Mouse (Mus musculus) hindbrain, embryonic 13.5 days (tissue): ENCODE data around the gene Rbm48. TPM values are rescaled to one million over a fixed set of nuclear protein-coding genes. Genes with fewer than 3 reads are reported as not detected.
A peak's percentile ranks its signal among the peaks of the same experiment; 100 is the strongest.

Experiments used
- ATAC-seq: fragments of 200-750 bp; cut with Nextera tagmentation; 2 replicates; pipeline ENCODE4 v1.8.0; 2017; ENCODE audit warnings: moderate TSS enrichment; ENCODE audit not compliant: low FRiP score
- H3K27ac ChIP-seq: fragments of 300-500 bp; sonication (generic); 2 replicates; pipeline ENCODE4 v1.5.1; 2015; ENCODE audit warnings: inconsistent platforms, mild to moderate bottlenecking, moderate library complexity
- H3K27me3 ChIP-seq: fragments of 300-500 bp; sonication (generic); 2 replicates; pipeline ENCODE4 v1.6.1; 2015; ENCODE audit warnings: mild to moderate bottlenecking, inconsistent platforms
- H3K36me3 ChIP-seq: fragments of 300-500 bp; sonication (generic); 2 replicates; pipeline ENCODE4 v1.6.1; 2015; ENCODE audit warnings: mild to moderate bottlenecking, inconsistent platforms
- H3K4me1 ChIP-seq: fragments of 300-500 bp; sonication (generic); replicated peaks from 2 replicates; pipeline ENCODE4 v1.6.1; 2015; ENCODE audit warnings: inconsistent platforms
- H3K4me2 ChIP-seq: fragments of 300-500 bp; sonication (generic); 2 replicates; pipeline ENCODE4 v1.6.1; 2015; ENCODE audit warnings: inconsistent platforms, mild to moderate bottlenecking, moderate library complexity
- H3K4me3 ChIP-seq: fragments of 300-500 bp; sonication (generic); 2 replicates; pipeline ENCODE4 v1.5.1; 2015; ENCODE audit warnings: mild to moderate bottlenecking, inconsistent platforms
- H3K9ac ChIP-seq: fragments of 300-500 bp; sonication (generic); 2 replicates; pipeline ENCODE4 v1.6.1; 2015; ENCODE audit warnings: mild to moderate bottlenecking, inconsistent platforms
- H3K9me3 ChIP-seq: fragments of 300-500 bp; sonication (generic); 2 replicates; pipeline ENCODE4 v1.6.1; 2016; ENCODE audit warnings: inconsistent platforms
- WGBS: fragments of 180-500 bp; shearing (Covaris S2); methylation state at CpG from one replicate; pipeline ENCODE4 v1.1.7; 2015; 5-methylcytosine and 5-hydroxymethylcytosine counted together
- polyA plus RNA-seq: library from polyadenylated mRNA; unstranded; fragments of >200 nt; fragmentation: Nextera tagmentation; extraction: Ambion mirVana; gene quantifications from 2 replicates; pipeline ENCODE4 v1.2.1, GENCODE M21; 2015

The Rbm48 gene
- polyA plus RNA-seq, 1 experiment from 2014 or later, result 14.9 TPM

DNA sequence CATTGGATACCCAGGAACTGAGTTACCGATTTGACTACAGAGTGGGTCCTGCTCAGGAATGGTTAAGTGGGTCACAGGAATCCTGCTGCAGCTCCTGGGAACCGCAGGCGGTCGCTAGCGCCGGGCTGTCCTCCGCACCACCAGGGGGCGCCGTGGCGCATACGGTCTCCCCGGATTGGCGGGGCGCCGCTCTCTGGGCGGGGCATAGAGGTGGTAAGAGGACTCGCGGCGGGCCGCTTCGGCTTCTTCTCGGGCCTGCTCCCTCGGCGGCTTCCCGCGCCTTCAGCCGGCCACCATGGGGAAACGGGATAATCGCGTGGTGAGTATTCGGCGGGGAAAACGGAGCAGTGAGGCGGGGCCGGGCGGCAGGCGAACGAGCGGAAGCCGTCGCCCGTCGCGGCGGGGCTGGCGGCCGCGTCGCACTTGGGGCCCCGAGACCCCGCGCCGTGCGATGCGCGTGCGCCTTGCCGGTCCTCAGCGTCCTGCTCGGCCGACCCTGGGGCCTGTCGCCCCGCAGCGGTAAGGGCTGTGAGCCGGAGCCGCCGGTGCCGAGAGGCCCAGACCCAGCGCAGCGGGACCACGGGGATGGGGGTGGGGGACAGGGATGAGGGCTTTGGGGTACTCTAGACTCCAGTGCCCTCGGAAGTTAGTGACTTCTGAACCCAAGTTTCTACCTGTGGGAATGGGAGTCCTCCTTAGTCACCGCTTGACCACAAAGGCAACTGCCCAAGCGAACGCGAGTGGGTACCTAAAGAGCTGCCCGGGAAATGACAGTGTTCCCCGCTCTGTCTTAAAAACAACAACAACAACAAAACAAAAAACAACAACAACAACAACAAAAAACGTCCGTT, 52.5 kb downstream of the Rbm48 start, which contains the start of gene Fam133b:
Fam133b (plus strand) TSS at position 205 of the 851 bp plus-strand sequence.
- peak; percentile 96 for ATAC-seq
- peaks cover 7% of the 10 kb centered on the region for H3K36me3 ChIP-seq
- peak within 1 kb of the TSS; percentile 91 for H3K4me3 ChIP-seq
- under 1% methylated on average over 55 of the region's 80 CpGs for WGBS
- no peaks in the 10 kb centered on the region for H3K9me3 ChIP-seq
- H3K4me1 ChIP-seq, result peaks cover 22% of the 10 kb centered on the region
- H3K4me2 ChIP-seq, result peak within 1 kb of the TSS; percentile 67
- H3K27me3 ChIP-seq, result no peaks in the 10 kb centered on the region
- peak within 1 kb of the TSS; percentile 93 for H3K27ac ChIP-seq
- H3K9ac ChIP-seq, result peak within 1 kb of the TSS; percentile 90

DNA sequence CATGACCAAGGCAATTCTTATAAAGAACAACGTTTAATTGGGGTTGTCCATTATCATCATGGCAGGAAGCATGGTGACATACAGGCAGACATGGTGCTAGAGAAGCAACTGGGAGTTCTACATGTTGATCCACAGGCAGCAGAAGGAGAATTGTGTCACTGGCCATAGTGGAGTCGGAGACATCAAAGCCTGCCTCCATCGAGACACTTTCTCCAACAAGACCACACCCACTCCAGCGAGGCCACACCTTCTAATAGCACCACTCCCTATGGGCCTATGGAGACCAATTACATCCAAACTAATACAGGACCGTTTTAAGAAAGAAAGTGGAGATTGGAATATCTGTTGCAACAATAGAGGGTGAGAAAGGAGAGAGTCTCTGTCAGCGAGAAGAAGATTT, 54.5 kb downstream of the Rbm48 start:
- Histone ChIP-seq H3K4me3 (no peak overlapping the region), H3K27ac (no peak overlapping the region), H3K9me3 (no peaks in the 10 kb centered on the region), H3K9ac (no peak overlapping the region), H3K36me3 (peaks cover 2% of the 10 kb centered on the region), H3K4me2 (no peak overlapping the region), H3K27me3 (no peaks in the 10 kb centered on the region), H3K4me1 (peaks cover 22% of the 10 kb centered on the region)
- WGBS, result 85% methylated on average over 6 of the region's 6 CpGs
- ATAC-seq, result no peak

DNA sequence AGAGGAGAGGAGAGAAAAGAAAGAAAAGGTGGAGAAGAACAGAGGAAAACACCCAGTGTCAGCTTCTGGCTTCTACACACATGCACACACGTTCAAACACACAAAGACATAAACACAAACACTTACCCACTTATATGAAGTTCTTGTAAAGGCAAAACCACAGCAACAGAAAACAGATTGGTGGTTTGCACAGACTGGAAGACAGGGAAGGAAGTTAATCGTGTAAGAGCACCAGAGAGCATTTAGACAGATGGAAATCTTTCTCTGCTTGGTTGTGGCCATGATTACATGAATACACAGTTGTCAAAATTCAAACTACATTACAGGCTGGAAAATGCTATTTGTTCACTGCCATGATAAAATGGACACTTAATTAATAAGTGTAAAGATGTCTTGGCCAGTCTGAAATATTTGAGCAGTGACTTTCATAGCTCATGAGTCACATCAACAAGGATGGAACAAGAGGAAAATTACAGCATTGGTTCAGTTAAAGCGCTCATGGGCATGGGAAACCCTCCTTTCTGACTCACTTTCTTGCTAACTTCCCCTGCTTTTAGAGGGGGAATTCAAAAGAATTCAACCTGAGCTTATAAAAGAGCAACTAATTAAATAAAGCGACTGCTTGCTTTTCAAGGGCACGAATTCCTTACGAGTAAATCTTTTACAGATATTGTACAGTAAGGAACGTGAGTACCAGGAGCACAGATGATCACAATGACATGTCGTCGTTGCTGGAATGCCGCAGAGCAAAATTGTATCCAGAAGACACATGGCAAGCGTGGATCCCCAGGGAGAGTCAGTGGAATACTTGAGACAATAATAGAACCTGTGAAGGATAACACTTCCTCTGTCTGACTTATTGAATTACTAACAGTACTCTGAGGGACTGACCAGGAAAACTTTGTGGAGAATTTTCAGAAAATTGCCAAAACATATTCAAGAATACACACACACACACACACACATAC, 57.6 kb downstream of the Rbm48 start:
- Histone ChIP-seq H3K36me3 (no peaks in the 10 kb centered on the region), H3K4me3 (no peak overlapping the region), H3K4me2 (no peak overlapping the region), H3K27ac (no peak overlapping the region), H3K27me3 (no peaks in the 10 kb centered on the region), H3K9me3 (no peaks in the 10 kb centered on the region), H3K9ac (no peak overlapping the region), H3K4me1 (no peaks in the 10 kb centered on the region)
- 65% methylated on average over 11 of the region's 11 CpGs for WGBS
- no peak for ATAC-seq

DNA sequence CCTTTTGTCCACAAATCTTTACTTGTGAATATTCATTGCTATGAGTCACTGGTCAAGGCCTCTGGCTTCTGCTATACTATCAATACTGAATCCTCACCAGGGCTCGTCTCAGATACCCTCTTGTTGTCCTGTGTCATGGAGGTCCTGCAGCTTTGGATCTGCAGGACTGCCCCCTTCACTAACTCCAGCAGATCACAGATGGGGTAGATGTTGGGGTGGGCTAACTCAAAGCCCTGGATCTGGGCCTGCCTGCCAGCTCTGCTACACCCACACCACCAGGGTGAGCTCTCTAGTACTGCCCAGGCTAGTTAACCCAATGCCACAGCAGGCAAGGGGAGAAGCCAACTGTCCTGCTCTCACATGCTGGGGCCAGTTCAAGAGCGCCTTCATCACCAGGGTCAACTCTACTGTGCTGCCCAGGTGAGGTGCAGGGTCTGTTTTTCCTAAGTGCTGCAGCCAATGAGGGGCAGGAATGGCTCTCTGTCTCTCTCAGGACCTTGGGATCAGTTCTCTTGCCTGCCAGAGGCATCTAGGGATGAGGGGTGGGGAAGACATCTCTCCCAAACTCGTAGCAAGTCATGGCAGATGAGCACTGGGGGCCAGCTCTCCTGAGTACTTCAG, 59.7 kb downstream of the Rbm48 start:
- Histone ChIP-seq H3K36me3 (no peaks in the 10 kb centered on the region), H3K27me3 (no peaks in the 10 kb centered on the region), H3K27ac (no peak overlapping the region), H3K4me2 (no peak overlapping the region), H3K9ac (no peak overlapping the region), H3K4me1 (no peaks in the 10 kb centered on the region), H3K4me3 (no peak overlapping the region), H3K9me3 (no peaks in the 10 kb centered on the region)
- no peak for ATAC-seq
- 67% methylated on average over 3 of the region's 3 CpGs for WGBS

Other genes starting within 250 kb of the Rbm48 start
- gene Fam133b, start 52.8 kb downstream of the Rbm48 start, polyA plus RNA-seq, result 29.3 and 32.1 TPM in 2 replicates
- 2.5 and 3.8 TPM in 2 replicates for gene 1700109H08Rik, start 25.0 kb downstream of the Rbm48 start, polyA plus RNA-seq
- gene Pex1, start 519 bp downstream of the Rbm48 start, polyA plus RNA-seq, result 26.9 and 28.7 TPM in 2 replicates
- not detected in 2 replicates for gene Tmbim7, start 54.6 kb upstream of the Rbm48 start, polyA plus RNA-seq
- gene Gatad1, start 60.6 kb upstream of the Rbm48 start, polyA plus RNA-seq, result 63.4 and 65.8 TPM in 2 replicates
- gene Ankib1, start 206.3 kb upstream of the Rbm48 start, polyA plus RNA-seq, result 18.3 and 19.9 TPM in 2 replicates
- 68.4 and 71.8 TPM in 2 replicates for gene Krit1, start 206.6 kb upstream of the Rbm48 start, polyA plus RNA-seq
- gene Lrrd1, start 248.6 kb upstream of the Rbm48 start, polyA plus RNA-seq, result 0.14 and 0.17 TPM in 2 replicates